In the genomic region with DNA sequence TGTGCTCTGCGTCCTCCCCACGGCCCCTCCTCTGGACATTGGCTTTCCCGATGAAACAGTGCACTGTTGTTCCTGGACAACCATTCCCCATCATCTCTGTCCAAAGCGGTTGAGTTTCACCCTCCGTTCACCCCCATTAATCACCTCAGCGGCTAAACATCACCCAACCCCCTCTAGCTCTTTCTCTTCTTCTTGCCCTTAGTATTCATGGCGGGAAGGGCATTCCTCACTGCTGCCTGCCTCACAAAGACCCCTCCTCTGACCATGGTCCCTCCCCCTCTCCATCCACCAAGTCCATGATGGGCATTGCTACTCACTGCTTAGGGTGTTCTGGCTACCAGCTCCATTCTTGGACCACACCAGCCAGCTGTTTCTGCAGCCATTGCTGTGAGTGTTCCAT, we compare ENCODE assay signal across 23 mouse cellular contexts. TPM values are rescaled to one million over a fixed set of nuclear protein-coding genes. Genes with fewer than 3 reads are reported as not detected.
A peak's percentile ranks its signal among the peaks of the same experiment; 100 is the strongest.
DNase-seq lines count a peak whose midpoint lies in the region; ATAC-seq lines count a peak whose summit lies in the region.
"Had no signal": no experiment of that assay in that cellular context is flagged by ENCODE, and none has a peak within 500 bp of the region (broad histone marks: within the 10 kb centered on the region; RNA-seq: fewer than 3 reads in every experiment).

No protein-coding gene starts in this region.

- no peaks in the 10 kb centered on the region for H3K9me3 ChIP-seq in hindbrain, embryonic 11.5 days (ENCODE audit: control insufficient read depth, low read length)
- no peaks in the 10 kb centered on the region for H3K9me3 ChIP-seq in hindbrain, embryonic 10.5 days
- H3K9me3 ChIP-seq in hindbrain, embryonic 16.5 days (ENCODE audit: control insufficient read depth, low read length): no peaks in the 10 kb centered on the region
- no peaks in the 10 kb centered on the region for H3K9me3 ChIP-seq in neural tube, embryonic 13.5 days
- H3K9me3 ChIP-seq: forebrain, embryonic 13.5 days; heart, embryonic 13.5 days; limb, embryonic 12.5 days; liver, embryonic 13.5 days had no signal

- H3K36me3 ChIP-seq in hindbrain, embryonic 11.5 days (ENCODE audit: control insufficient read depth, insufficient read depth, low read length): no peaks in the 10 kb centered on the region
- H3K36me3 ChIP-seq in hindbrain, embryonic 10.5 days: no peaks in the 10 kb centered on the region
- H3K36me3 ChIP-seq in hindbrain, embryonic 16.5 days (ENCODE audit: control insufficient read depth, insufficient read depth, low read length): no peaks in the 10 kb centered on the region
- H3K36me3 ChIP-seq in neural tube, embryonic 13.5 days: no peaks in the 10 kb centered on the region
- H3K36me3 ChIP-seq: heart, embryonic 13.5 days; limb, embryonic 12.5 days; liver, embryonic 13.5 days had no signal

- H3K4me3 ChIP-seq in hindbrain, embryonic 11.5 days (ENCODE audit: low read depth, low read length): no peak overlapping the region
- H3K4me3 ChIP-seq in hindbrain, embryonic 10.5 days: no peak overlapping the region
- no peak overlapping the region for H3K4me3 ChIP-seq in hindbrain, embryonic 16.5 days (ENCODE audit: low read length)
- H3K4me3 ChIP-seq in neural tube, embryonic 13.5 days: no peak overlapping the region
- H3K4me3 ChIP-seq: erythroblast, embryonic 14.5 days; forebrain, embryonic 13.5 days; heart, embryonic 13.5 days; limb, embryonic 12.5 days; liver, embryonic 13.5 days had no signal

- no peak overlapping the region for H3K4me2 ChIP-seq in hindbrain, embryonic 11.5 days (replicated peaks; ENCODE audit: low read depth, low read length)
- H3K4me2 ChIP-seq in hindbrain, embryonic 16.5 days (ENCODE audit: low read length): no peak overlapping the region
- H3K4me2 ChIP-seq in neural tube, embryonic 13.5 days: no peak overlapping the region
- H3K4me2 ChIP-seq: forebrain, embryonic 13.5 days; heart, embryonic 13.5 days; limb, embryonic 12.5 days; liver, embryonic 13.5 days; lung, embryonic 14.5 days; midbrain, embryonic 11.5 days had no signal

- H3K27ac ChIP-seq in hindbrain, embryonic 11.5 days (ENCODE audit: low read depth, low read length): peak overlapping the region; percentile 75
- no peak overlapping the region for H3K27ac ChIP-seq in hindbrain, embryonic 10.5 days
- H3K27ac ChIP-seq in hindbrain, embryonic 16.5 days (ENCODE audit: low read depth, low read length): peak overlapping the region; percentile 9; the same call in 1 of the 2 replicates
- H3K27ac ChIP-seq in neural tube, embryonic 13.5 days (replicated peaks): peak overlapping the region; percentile 52
- H3K27ac ChIP-seq: forebrain, embryonic 13.5 days; heart, embryonic 13.5 days; limb, embryonic 12.5 days; liver, embryonic 13.5 days had no signal

- ATAC-seq in hindbrain, embryonic 11.5 days (ENCODE audit: low FRiP score): peak; percentile 60
- peak; percentile 43; the same call in 1 of the 2 replicates for ATAC-seq in hindbrain, embryonic 16.5 days
- ATAC-seq in neural tube, embryonic 13.5 days (ENCODE audit: low read depth): peak; percentile 36; the same call in 1 of the 2 replicates
- ATAC-seq: forebrain, embryonic 13.5 days; inflammation-experienced regulatory T-cells, adult 6 months; Patski had no signal

- DNase-seq in hindbrain, embryonic 11.5 days (ENCODE audit: low spot score): peak; percentile 48
- no peak for DNase-seq in hindbrain, embryonic 10.5 days (ENCODE audit: low spot score)
- peak; percentile 81 for DNase-seq in embryo, embryonic 10 days (ENCODE audit: low spot score)
- DNase-seq in liver: no peak
- no peak for DNase-seq in spleen, postnatal 10 days (ENCODE audit: low spot score in 2 of 2)
- DNase-seq in right cerebral cortex, adult 18-20 months: no peak
- DNase-seq: adrenal gland, adult 8-10 months; cerebellum, postnatal 10 days; gastrocnemius, postnatal 14 days; heart, adult 18-20 months; liver, embryonic 13.5 days; lung, embryonic 14.5 days; lung, postnatal 4 days; thymus, adult 2 months had no signal

- no peak overlapping the region for H3K9ac ChIP-seq in hindbrain, embryonic 11.5 days (ENCODE audit: low read depth, low read length)
- no peak overlapping the region for H3K9ac ChIP-seq in hindbrain, embryonic 16.5 days (ENCODE audit: low read depth, low read length)
- no peak overlapping the region for H3K9ac ChIP-seq in neural tube, embryonic 13.5 days
- H3K9ac ChIP-seq: forebrain, embryonic 13.5 days; heart, embryonic 13.5 days; limb, embryonic 12.5 days; liver, embryonic 13.5 days; lung, embryonic 14.5 days had no signal

- 26% methylated on average over 7 of the region's 7 CpGs for WGBS in hindbrain, embryonic 11.5 days
- 38% methylated on average over 7 of the region's 7 CpGs for WGBS in hindbrain, embryonic 10.5 days
- WGBS in hindbrain, embryonic 16.5 days: 38% methylated on average over 7 of the region's 7 CpGs
- 12% methylated on average over 7 of the region's 7 CpGs for WGBS in neural tube, embryonic 13.5 days

- 0 out of 2 replicates have a peak, but pooled peaks cover 2% of the 10 kb centered on the region for H3K4me1 ChIP-seq in hindbrain, embryonic 11.5 days (replicated peaks; ENCODE audit: control insufficient read depth, insufficient read depth, low read length)
- H3K4me1 ChIP-seq in hindbrain, embryonic 10.5 days (replicated peaks): peaks cover 15% of the 10 kb centered on the region; the same call in 1 of the 2 replicates
- peaks cover 9% of the 10 kb centered on the region; the same call in 1 of the 2 replicates for H3K4me1 ChIP-seq in hindbrain, embryonic 16.5 days (ENCODE audit: control insufficient read depth, insufficient read depth, low read depth, low read length)
- peaks cover 93% of the 10 kb centered on the region for H3K4me1 ChIP-seq in neural tube, embryonic 13.5 days (replicated peaks)
- H3K4me1 ChIP-seq: forebrain, embryonic 13.5 days had no signal

- peaks cover 58% of the 10 kb centered on the region for H3K27me3 ChIP-seq in hindbrain, embryonic 11.5 days (ENCODE audit: control insufficient read depth, insufficient read depth, low read length)
- peaks cover 100% of the 10 kb centered on the region for H3K27me3 ChIP-seq in hindbrain, embryonic 10.5 days (ENCODE audit: insufficient read depth, poor library complexity, severe bottlenecking)
- peaks cover 46% of the 10 kb centered on the region for H3K27me3 ChIP-seq in hindbrain, embryonic 16.5 days (replicated peaks; ENCODE audit: control insufficient read depth, insufficient read depth, low read length)
- no peaks in the 10 kb centered on the region for H3K27me3 ChIP-seq in neural tube, embryonic 13.5 days
- H3K27me3 ChIP-seq: Patski had no signal

RNA-seq across cellular contexts. Expression of a gene that starts 46.9 kb away (rescaled TPM):
- polyA plus RNA-seq in hindbrain, embryonic 11.5 days (2014; fragmentation: Nextera tagmentation; extraction: Ambion mirVana): 37.3 and 37.8 TPM in 2 replicates
- polyA plus RNA-seq in hindbrain, embryonic 10.5 days (2016; fragmentation: Nextera tagmentation; extraction: Ambion mirVana): 1.5 and 29.6 TPM in 2 replicates
- 57.7 and 61.2 TPM in 2 replicates for polyA plus RNA-seq in hindbrain, embryonic 16.5 days (2015; fragmentation: Nextera tagmentation; extraction: Ambion mirVana)
- polyA plus RNA-seq in neural tube, embryonic 13.5 days (2015; fragmentation: Nextera tagmentation; extraction: Ambion mirVana): 40.2 and 49.9 TPM in 2 replicates
- polyA plus RNA-seq: forebrain, embryonic 13.5 days; inflammation-experienced regulatory T-cells, adult 6 months; midbrain, embryonic 11.5 days had no signal

Comparison
In these comparisons a context has a peak if more than half of its experiments do, and no peak if none do; other contexts are left out.
1. DNase-seq: peak in hindbrain, embryonic 11.5 days (single experiment) and embryo, embryonic 10 days (single experiment); none in hindbrain, embryonic 10.5 days (single experiment), liver (single experiment), spleen, postnatal 10 days (0 of 2) and right cerebral cortex, adult 18-20 months (single experiment).
2. Peak in every context shown above with its lines, with median percentiles within 50 percentile points of each other: ATAC-seq.